Mouse (Mus musculus) lung, postnatal 36 days (tissue): ENCODE results near the gene Btbd35f3.
"Not testable (repeated sequence)": the region's sequence is repeated elsewhere in the genome, so short reads cannot be mapped to it uniquely, and the experiment has no call there.

Experiments
- DNase-seq: peaks from one replicate; pipeline ENCODE4 v3.0.0; 2022; ENCODE audit warnings: mixed read lengths

Btbd35f3 gene

GRCm38 (mm10) chrX:4037374-4037773 lies at the start of gene Btbd35f3:
Gene Btbd35f3, plus strand, starts transcription at chrX:4037674.
- not testable (repeated sequence) for DNase-seq
